Mouse (Mus musculus) heart, postnatal 25 days (tissue): Measurements from ENCODE around the gene Slc35f6. TPM values are rescaled to one million over a fixed set of nuclear protein-coding genes. Genes with fewer than 3 reads are reported as not detected.

Experiments used
- DNase-seq: peaks from one replicate; pipeline ENCODE4 v3.0.0; 2022; ENCODE audit warnings: low spot score
- intact Hi-C: fragments of 180-260 bp; cut with DNase I; formaldehyde crosslinking; loops from one replicate; pipeline ENCODE4 v1.15.1; 2025
- total RNA-seq, 2 experiments: library from RNA; stranded (reverse); gene quantifications; 2 replicates each; pipeline ENCODE4 v1.2.3; 2021

The Slc35f6 gene
- total RNA-seq, 2 experiments from 2014 or later = 44.1 to 47.2 TPM

DNA sequence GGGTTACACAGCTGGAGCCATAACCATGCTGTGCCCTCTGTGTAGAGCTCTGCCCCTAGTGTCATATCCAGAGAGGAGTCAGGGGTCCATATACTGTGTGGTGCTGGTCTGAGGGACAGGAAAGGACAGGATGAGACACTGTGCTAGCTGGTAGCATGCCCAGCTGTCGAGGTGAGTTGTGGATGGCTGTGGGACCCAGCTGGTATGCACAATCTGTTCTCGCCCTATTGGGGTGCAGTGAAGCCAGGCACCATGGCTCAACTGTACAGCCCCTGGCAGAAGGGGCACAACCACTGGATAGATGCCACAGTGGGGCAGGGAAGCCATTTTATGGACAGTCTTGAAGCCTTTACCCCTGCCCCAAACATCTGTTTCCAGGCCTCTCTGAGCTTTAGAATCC is 28.5 kb upstream of the Slc35f6 start:
- intact Hi-C loops = loop anchor here (2.0 kb wide), 1 partner anchor 28 kb away; no protein-coding TSS in a partner anchor
- DNase-seq = no peak

DNA sequence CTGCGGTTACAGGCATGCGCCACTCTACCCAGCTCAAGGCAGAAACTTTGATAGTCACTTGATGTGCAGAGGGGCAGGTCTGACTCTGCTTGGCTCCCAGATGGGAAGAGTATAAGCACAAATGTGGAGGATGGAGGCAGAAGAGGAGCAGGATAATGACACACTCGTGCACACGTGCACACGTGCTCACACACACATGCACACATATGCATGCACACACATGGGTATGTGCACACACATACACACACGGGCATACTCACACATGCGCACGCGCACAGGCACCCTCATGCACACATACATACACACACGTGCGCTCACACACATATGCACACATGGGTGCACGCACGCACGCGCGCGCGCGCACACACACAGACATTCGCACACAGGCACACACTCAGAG is 27.2 kb upstream of the Slc35f6 start:
- no peak for DNase-seq
- intact Hi-C loops = no loop called here

GRCm38 (mm10) chr5:30621211-30621790 is 26.4 kb upstream of the Slc35f6 start:
- intact Hi-C loops = no loop called here
- no peak for DNase-seq

DNA sequence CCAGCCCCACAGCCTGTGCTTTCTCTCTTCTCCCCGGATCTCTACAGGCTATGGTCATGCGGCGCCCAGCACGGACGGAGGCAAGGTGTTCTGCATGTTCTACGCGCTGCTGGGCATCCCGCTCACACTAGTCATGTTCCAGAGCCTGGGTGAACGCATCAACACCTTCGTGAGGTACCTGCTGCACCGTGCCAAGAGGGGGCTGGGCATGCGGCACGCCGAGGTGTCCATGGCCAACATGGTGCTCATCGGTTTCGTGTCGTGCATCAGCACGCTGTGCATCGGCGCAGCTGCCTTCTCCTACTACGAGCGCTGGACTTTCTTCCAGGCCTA is 25.9 kb upstream of the Slc35f6 start:
- intact Hi-C loops = no loop called here

DNA sequence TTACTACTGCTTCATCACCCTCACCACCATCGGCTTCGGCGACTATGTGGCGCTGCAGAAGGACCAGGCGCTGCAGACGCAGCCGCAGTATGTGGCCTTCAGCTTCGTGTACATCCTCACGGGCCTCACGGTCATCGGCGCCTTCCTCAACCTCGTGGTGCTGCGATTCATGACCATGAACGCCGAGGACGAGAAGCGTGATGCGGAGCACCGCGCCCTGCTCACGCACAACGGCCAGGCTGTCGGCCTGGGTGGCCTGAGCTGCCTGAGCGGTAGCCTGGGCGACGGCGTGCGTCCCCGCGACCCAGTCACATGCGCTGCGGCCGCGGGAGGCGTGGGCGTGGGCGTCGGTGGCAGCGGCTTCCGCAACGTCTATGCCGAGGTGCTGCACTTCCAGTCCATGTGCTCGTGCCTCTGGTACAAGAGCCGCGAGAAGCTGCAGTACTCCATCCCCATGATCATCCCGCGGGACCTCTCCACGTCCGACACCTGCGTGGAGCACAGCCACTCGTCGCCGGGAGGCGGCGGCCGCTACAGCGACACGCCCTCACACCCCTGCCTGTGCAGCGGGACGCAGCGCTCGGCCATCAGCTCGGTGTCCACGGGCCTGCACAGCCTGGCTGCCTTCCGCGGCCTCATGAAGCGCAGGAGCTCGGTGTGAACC is 25.4 kb upstream of the Slc35f6 start:
- intact Hi-C loops = no loop called here
- DNase-seq = no peak

More for the DNA sequence above, 25.9 kb upstream of the Slc35f6 start:
- DNase-seq = no peak

- no peak for DNase-seq
- intact Hi-C loops = no loop called here
Observed at GRCm38 (mm10) chr5:30622841-30623185, 24.9 kb upstream of the Slc35f6 start.

GRCm38 (mm10) chr5:30623380-30623779 is 24.4 kb upstream of the Slc35f6 start:
- intact Hi-C loops = no loop called here
- DNase-seq = no peak

DNA sequence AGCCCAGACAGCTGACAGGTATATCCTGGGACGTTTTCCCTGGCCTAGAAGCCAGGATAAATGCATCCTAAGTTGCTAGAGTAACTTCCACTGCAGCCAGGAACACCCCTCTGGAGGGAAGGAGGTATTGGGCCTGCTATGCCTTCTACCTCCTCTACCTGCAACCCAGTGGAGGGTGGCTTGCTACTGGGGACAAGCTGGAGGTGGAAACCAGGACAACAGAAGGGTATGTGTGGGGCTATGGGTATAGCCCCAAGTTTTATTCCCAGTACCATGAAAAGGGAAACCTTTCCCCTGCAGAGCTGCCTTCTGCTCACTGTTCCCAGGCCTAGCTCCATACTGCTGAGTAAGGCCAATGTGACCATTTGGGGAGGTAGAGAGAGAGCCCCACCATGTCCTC is 23.4 kb upstream of the Slc35f6 start:
- no peak for DNase-seq
- intact Hi-C loops = no loop called here

GRCm38 (mm10) chr5:30624908-30625307 is 22.8 kb upstream of the Slc35f6 start:
- intact Hi-C loops = no loop called here
- DNase-seq = no peak

DNA sequence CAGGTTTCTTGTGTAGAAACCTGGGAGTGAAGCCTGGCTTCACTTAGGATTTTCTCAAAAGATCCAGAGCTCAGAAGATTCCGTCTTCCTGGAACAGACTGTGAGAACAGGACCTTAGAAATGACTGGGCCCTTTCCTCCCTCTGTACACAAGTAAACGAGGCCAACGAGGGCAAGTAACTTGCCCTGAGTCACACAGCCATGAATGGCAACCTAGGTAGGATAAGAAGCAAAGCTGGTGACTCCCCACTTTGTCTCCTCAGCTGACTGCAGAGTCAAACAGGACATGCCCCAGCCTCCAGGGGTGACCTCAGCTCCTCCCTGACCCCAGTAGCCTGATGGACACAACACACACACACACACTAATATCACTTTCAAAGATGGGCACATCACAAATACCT is 22.4 kb upstream of the Slc35f6 start:
- no peak for DNase-seq
- intact Hi-C loops = no loop called here

DNA sequence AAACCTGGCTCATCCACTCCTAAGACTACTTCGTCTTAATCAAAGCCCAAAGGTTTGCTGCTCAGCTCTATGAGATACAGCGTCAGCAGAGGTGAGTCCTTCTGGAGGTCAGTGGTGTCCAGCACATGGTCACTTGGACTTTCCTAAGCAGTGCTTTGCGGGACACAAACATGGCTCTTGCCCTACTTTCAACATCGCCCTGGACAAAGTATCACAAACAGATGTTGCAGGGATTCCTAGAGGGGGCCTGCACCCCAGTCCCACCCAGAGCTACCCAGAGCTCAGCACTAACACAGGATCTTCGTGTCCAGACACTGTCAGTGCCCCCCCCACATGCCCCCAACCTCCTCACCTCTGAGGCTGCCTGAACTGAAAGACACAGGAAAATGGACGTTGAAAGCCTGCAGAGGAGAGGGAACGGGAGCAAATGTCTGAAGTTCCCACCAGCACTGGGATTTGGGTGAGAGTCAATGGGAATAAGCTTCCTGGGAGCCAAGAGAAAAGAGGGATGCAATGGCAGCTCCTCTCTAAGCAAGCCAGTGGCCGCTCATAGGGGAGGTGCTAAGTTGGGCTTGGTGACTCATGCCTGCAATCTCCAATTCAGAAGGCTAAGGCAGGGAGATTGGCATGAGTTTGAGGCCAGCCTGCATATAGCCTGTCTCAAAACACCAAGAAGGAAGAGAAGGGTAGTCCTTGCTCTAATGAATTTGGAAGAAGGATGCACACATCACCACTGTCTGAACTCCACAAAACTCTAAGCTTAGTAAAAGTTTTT is 21.2 kb upstream of the Slc35f6 start:
- intact Hi-C loops = no loop called here
- no peak for DNase-seq

DNA sequence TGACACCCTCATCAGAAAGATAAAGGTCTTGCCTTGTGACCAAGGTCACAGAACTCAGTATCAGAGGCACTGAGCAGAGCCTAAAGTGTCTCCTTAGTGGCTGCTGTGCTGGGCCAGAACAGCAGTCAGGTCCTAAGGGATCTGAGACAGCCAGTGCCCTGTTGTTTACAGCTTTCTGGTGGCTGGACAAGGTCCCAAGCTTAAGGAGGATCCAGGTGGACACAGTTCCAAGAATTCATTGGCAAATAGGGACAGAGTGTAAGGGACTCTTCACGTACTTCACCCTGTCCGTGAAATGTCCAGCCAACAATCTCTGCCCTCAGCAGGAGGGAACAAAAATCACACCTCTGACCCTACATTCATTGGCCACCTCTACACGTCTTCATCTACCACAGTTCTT is 19.2 kb upstream of the Slc35f6 start:
- DNase-seq = no peak
- intact Hi-C loops = no loop called here

- intact Hi-C loops = loop anchor here (10.0 kb wide), 1 partner anchor 236 kb away; no protein-coding TSS in a partner anchor
Observed at GRCm38 (mm10) chr5:30630401-30630800, 17.3 kb upstream of the Slc35f6 start.

GRCm38 (mm10) chr5:30632134-30632533 is 15.6 kb upstream of the Slc35f6 start:
- intact Hi-C loops = loop anchor here (10.0 kb wide), 1 partner anchor 237 kb away; no protein-coding TSS in a partner anchor
- no peak for DNase-seq

More at GRCm38 (mm10) chr5:30630401-30630800, 17.3 kb upstream of the Slc35f6 start:
- no peak for DNase-seq

GRCm38 (mm10) chr5:30636994-30637393 is 10.7 kb upstream of the Slc35f6 start:
- intact Hi-C loops = loop anchor here (10.0 kb wide), 1 partner anchor 242 kb away; no protein-coding TSS in a partner anchor
- no peak for DNase-seq

- intact Hi-C loops = loop anchor here (1.0 to 10.0 kb wide), 3 partner anchors 122 to 243 kb away; no protein-coding TSS in a partner anchor
- DNase-seq = peak; percentile 57
Observed at GRCm38 (mm10) chr5:30638041-30638440, 9.7 kb upstream of the Slc35f6 start.

DNA sequence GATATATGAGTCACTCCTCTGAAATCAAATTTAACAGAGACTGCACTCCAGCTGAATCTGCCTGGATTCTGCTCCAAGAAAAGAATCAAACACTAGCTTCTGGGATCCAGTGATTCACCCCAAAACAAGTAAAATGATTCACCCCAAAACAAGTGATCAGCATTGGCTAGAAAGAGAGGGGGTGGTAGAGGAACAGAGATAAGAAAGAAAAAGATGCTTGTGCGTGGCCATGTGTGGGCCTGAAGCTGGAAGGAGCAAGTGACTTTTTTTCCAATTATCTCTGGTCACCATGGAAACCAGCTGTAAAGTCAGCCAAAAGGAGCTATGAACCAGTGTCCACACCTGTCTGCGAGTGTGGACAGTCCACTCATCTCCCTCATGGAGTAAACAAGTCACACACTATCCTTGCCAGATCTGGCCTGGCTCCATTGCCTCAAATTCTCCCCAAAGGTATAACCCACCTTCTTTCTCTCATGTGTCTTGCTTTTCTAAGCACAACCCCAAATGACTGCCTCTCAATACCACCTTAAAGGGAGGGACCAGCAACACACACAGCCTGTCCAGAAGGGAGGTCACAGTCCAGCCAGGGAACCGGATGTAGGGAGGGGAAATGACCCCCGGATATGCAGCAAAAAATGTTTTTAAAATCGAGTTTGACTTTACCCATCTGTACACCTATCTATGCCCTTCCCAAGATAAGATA is 4.1 kb upstream of the Slc35f6 start:
- intact Hi-C loops = no loop called here

GRCm38 (mm10) chr5:30646036-30646435 is 1.7 kb upstream of the Slc35f6 start:
- intact Hi-C loops = no loop called here
- no peak for DNase-seq

More for the DNA sequence above, 4.1 kb upstream of the Slc35f6 start:
- no peak for DNase-seq

DNA sequence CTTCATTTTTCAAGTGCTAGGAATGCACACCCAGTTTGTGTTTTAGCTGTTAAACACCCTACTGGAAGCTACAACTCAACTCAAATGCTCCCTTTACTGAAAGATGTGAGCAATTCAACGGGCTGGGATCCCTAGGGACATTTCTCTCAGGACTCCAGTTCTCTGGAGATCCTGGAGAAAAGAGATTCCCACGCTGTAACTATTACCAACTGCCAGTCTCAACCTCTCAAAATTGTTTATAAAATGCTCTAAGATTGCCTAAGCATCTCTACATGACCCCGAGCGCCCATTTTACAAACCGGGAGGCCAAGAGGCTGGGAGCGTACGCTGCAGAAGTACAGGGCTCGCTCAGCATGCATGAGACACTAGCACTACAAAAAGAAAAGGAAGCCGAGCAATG is 337 bp upstream of the Slc35f6 start:
- intact Hi-C loops = no loop called here
- no peak for DNase-seq

DNA sequence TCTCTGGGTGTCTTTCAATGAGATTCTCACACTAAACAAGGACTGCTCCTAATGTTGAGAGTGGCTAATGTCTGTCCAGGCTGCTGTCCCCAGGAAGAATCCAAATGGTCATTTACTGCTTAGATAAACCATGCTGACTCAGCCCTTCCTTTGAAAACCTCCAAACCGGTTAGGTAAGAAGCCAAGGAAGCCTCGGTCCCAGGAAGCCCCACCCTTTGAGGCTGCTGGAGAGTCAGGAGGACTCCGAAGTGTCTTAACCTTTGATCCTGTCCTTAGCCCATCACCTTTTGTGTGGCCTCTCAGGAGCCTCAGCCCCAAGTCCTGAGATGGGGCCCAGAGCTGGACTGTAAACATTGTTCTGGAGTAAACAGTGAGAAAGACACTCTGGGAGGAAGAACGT is 1.8 kb downstream of the Slc35f6 start:
- intact Hi-C loops = loop anchor here (2.0 kb wide), 1 partner anchor 15 kb away; no protein-coding TSS in a partner anchor
- no peak for DNase-seq
